Mouse (Mus musculus): Measurements from ENCODE around the gene 0610009B22Rik.
A peak's percentile ranks its signal among the peaks of the same experiment; 100 is the strongest.

Gene 0610009B22Rik

GRCm38 (mm10) chr11:51658705-51659104, 30.0 kb downstream of the 0610009B22Rik start:
- no peak for DNase-seq (ENCODE audit: low spot score in 2 of 2)

- no peak for DNase-seq (ENCODE audit: low spot score in 2 of 2)
These were observed 30.4 kb downstream of the 0610009B22Rik start for GRCm38 (mm10) chr11:51658291-51658690.

GRCm38 (mm10) chr11:51656798-51657521, 31.7 kb downstream of the 0610009B22Rik start:
- DNase-seq (ENCODE audit: low spot score in 2 of 2), result no peak

GRCm38 (mm10) chr11:51654891-51655290, 33.8 kb downstream of the 0610009B22Rik start:
- no peak for DNase-seq (ENCODE audit: low spot score in 2 of 2)

GRCm38 (mm10) chr11:51653736-51654135, 34.9 kb downstream of the 0610009B22Rik start:
- no peak for DNase-seq (ENCODE audit: low spot score in 2 of 2)

GRCm38 (mm10) chr11:51652889-51653418, 35.7 kb downstream of the 0610009B22Rik start:
- no peak for DNase-seq (ENCODE audit: low spot score in 2 of 2)

GRCm38 (mm10) chr11:51650691-51651515, 37.8 kb downstream of the 0610009B22Rik start, which contains the start of the genes N4bp3 and D930048N14Rik:
N4bp3 (minus strand) TSS chr11:51650842.
D930048N14Rik (plus strand) TSS chr11:51650954.
- no peak for DNase-seq (ENCODE audit: low spot score in 2 of 2)

GRCm38 (mm10) chr11:51650261-51650660, 38.4 kb downstream of the 0610009B22Rik start:
- no peak for DNase-seq (ENCODE audit: low spot score in 2 of 2)

- no peak for DNase-seq (ENCODE audit: low spot score in 2 of 2)
These were observed 38.8 kb downstream of the 0610009B22Rik start for GRCm38 (mm10) chr11:51649889-51650199.

- no peak for DNase-seq (ENCODE audit: low spot score in 2 of 2)
These were observed 39.4 kb downstream of the 0610009B22Rik start for GRCm38 (mm10) chr11:51649111-51649888.

GRCm38 (mm10) chr11:51648566-51648965, 40.1 kb downstream of the 0610009B22Rik start:
- DNase-seq (ENCODE audit: low spot score in 2 of 2), result no peak

GRCm38 (mm10) chr11:51646751-51647667, 41.7 kb downstream of the 0610009B22Rik start:
- DNase-seq (ENCODE audit: low spot score in 2 of 2), result no peak

GRCm38 (mm10) chr11:51646245-51646644, 42.4 kb downstream of the 0610009B22Rik start:
- DNase-seq (ENCODE audit: low spot score in 2 of 2), result no peak

- DNase-seq (ENCODE audit: low spot score in 2 of 2), result no peak
These were observed 43.4 kb downstream of the 0610009B22Rik start for GRCm38 (mm10) chr11:51645293-51645692.

GRCm38 (mm10) chr11:51644217-51644616, 44.5 kb downstream of the 0610009B22Rik start:
- DNase-seq (ENCODE audit: low spot score in 2 of 2), result no peak

GRCm38 (mm10) chr11:51643761-51644160, 44.9 kb downstream of the 0610009B22Rik start:
- DNase-seq (ENCODE audit: low spot score in 2 of 2), result no peak

- DNase-seq (ENCODE audit: low spot score in 2 of 2), result no peak
These were observed 45.5 kb downstream of the 0610009B22Rik start for GRCm38 (mm10) chr11:51643202-51643601.

GRCm38 (mm10) chr11:51640748-51641147, 47.9 kb downstream of the 0610009B22Rik start:
- no peak for DNase-seq (ENCODE audit: low spot score in 2 of 2)

GRCm38 (mm10) chr11:51638497-51638896, 50.2 kb downstream of the 0610009B22Rik start:
- no peak for DNase-seq (ENCODE audit: low spot score in 2 of 2)

- no peak for DNase-seq (ENCODE audit: low spot score in 2 of 2)
These were observed 50.7 kb downstream of the 0610009B22Rik start for GRCm38 (mm10) chr11:51637971-51638414.

- peak in 1 of 2 experiments; percentile 43 for DNase-seq (ENCODE audit: low spot score in 2 of 2)
These were observed 52.4 kb downstream of the 0610009B22Rik start for GRCm38 (mm10) chr11:51636323-51636684.

Data from right cerebral cortex, postnatal 36 days (tissue).